Mouse (Mus musculus): ENCODE results near the gene Plppr3. TPM values are rescaled to one million over a fixed set of nuclear protein-coding genes. Genes with fewer than 3 reads are reported as not detected.

Gene Plppr3
- total and polyA plus RNA-seq, 3 experiments = 0.85 to 6.2 TPM; not detected in 1

DNA sequence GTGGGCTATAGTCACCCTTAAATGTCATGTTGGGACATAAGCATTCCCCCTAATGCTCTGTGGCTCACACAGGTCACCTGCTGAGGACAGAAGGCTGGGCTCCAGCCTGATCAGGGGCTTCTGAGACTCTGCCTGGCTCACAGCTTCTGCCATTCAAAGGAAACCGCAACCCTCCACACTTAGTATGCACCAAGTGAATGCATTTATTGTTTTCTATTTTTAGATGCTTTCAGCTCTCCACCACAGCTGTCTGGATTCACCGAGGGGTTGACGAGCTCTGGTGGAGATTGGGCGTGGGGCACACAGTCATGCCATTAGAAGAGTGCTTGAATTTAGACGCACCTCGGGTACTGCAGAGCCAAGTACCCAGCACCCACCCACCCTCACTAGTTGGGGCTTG is 1.1 kb downstream of the Plppr3 start:
- Histone ChIP-seq H3K4me3 (ENCODE audit: control insufficient read depth in 1 of 2, insufficient read depth in 1 of 2, low read depth in 2 of 2, low read length in 2 of 2) (no peak overlapping the region), H3K27me3 (ENCODE audit: control insufficient read depth in 1 of 2, insufficient read depth in 2 of 2, low read length in 2 of 2) (no peaks in the 10 kb centered on the region), H3K27ac (ENCODE audit: control insufficient read depth, low read depth, low read length) (no peak overlapping the region), H3K9ac (ENCODE audit: control insufficient read depth, low read depth, low read length, poor library complexity, severe bottlenecking) (no peak overlapping the region), H3K79me2 (ENCODE audit: control insufficient read depth, insufficient read depth, low read length, poor library complexity) (no peaks in the 10 kb centered on the region), H3K9me3 (replicated peaks; ENCODE audit: insufficient read depth, low read length) (no peaks in the 10 kb centered on the region), H3K4me1 (ENCODE audit: control insufficient read depth in 1 of 2, insufficient read depth in 2 of 2, low read length in 2 of 2) (peaks cover 6 to 16% of the 10 kb centered on the region in 2 experiments; a peak in 3 of 4 replicates), H3K36me3 (ENCODE audit: control insufficient read depth in 1 of 2, insufficient read depth in 2 of 2, low read length in 2 of 2) (peaks cover 0 to 9% of the 10 kb centered on the region in 2 experiments; a peak in 2 of 4 replicates)
- TF ChIP-seq POLR2AphosphoS5 (IDR thresholded peaks at IDR 0.05; ENCODE audit: borderline replicate concordance, low read depth, low read length) (no peak), MAZ (IDR thresholded peaks at IDR 0.05; ENCODE audit: low read depth, low read length) (no peak), E2F4 (IDR thresholded peaks at IDR 0.05; ENCODE audit: borderline replicate concordance, low read depth, low read length) (no peak), POLR2A (IDR thresholded peaks at IDR 0.05; ENCODE audit: control insufficient read depth in 1 of 2, insufficient read depth in 1 of 2, low read depth in 1 of 2, low read length in 2 of 2, poor library complexity in 1 of 2) (no peak), POLR2AphosphoS2 (IDR thresholded peaks at IDR 0.05; ENCODE audit: low read length) (no peak), RAD21 (IDR thresholded peaks at IDR 0.05; ENCODE audit: low read depth, low read length) (no peak), UBTF (IDR thresholded peaks at IDR 0.05; ENCODE audit: borderline replicate concordance, insufficient read depth, low read depth, low read length) (no peak), ZKSCAN1 (IDR thresholded peaks at IDR 0.05; ENCODE audit: low read depth, low read length) (no peak), MEF2A (IDR thresholded peaks at IDR 0.05; ENCODE audit: extremely low read depth, insufficient replicate concordance, low read depth, low read length, poor library complexity, severe bottlenecking) (no peak)
- DNase-seq (ENCODE audit: low read depth, low spot score) = no peak

DNA sequence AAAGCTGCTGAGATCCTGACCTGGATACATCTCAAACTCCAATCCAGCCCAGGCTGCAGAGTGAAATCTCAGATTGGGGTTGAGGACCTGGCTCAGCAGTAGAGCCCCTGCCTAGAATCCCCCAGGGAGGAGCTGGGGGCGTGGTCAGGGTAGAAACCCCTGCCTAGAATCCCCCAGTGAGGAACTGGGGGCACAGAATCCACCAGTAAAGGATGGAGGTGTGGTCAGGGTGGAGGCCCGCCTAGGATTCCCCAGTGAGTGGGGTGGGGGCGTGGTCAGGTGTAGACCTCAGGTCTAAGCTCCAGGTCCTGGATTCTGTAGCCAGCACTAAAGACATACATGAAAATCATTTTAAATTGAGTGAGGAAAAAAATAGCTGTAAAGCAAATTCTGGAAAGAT is 1.6 kb downstream of the Plppr3 start:
- DNase-seq (ENCODE audit: low read depth, low spot score) = no peak
- Histone ChIP-seq H3K27ac (ENCODE audit: control insufficient read depth, low read depth, low read length) (no peak overlapping the region), H3K4me3 (ENCODE audit: control insufficient read depth in 1 of 2, insufficient read depth in 1 of 2, low read depth in 2 of 2, low read length in 2 of 2) (no peak overlapping the region), H3K9me3 (replicated peaks; ENCODE audit: insufficient read depth, low read length) (no peaks in the 10 kb centered on the region), H3K36me3 (ENCODE audit: control insufficient read depth in 1 of 2, insufficient read depth in 2 of 2, low read length in 2 of 2) (peaks cover 0 to 9% of the 10 kb centered on the region in 2 experiments; a peak in 2 of 4 replicates), H3K79me2 (ENCODE audit: control insufficient read depth, insufficient read depth, low read length, poor library complexity) (no peaks in the 10 kb centered on the region), H3K4me1 (ENCODE audit: control insufficient read depth in 1 of 2, insufficient read depth in 2 of 2, low read length in 2 of 2) (peaks cover 6 to 16% of the 10 kb centered on the region in 2 experiments; a peak in 3 of 4 replicates), H3K27me3 (ENCODE audit: control insufficient read depth in 1 of 2, insufficient read depth in 2 of 2, low read length in 2 of 2) (no peaks in the 10 kb centered on the region), H3K9ac (ENCODE audit: control insufficient read depth, low read depth, low read length, poor library complexity, severe bottlenecking) (no peak overlapping the region)
- no peak for TF ChIP-seq TBP (IDR thresholded peaks at IDR 0.05; ENCODE audit: low read depth, low read length)
- no peak for TF ChIP-seq MAFK (IDR thresholded peaks at IDR 0.05; ENCODE audit: borderline replicate concordance, low read depth, low read length)
- no peak for TF ChIP-seq EP300 (IDR thresholded peaks at IDR 0.05; ENCODE audit: low read depth in 1 of 2, low read length in 2 of 2)
- TF ChIP-seq MAZ (IDR thresholded peaks at IDR 0.05; ENCODE audit: low read depth, low read length) = no peak
- no peak for TF ChIP-seq TCF12 (IDR thresholded peaks at IDR 0.05; ENCODE audit: low read depth, low read length)
- TF ChIP-seq ZC3H11A (IDR thresholded peaks at IDR 0.05; ENCODE audit: low read depth, low read length) = no peak
- TF ChIP-seq KAT2A (conservative IDR thresholded peaks at IDR 0.05; ENCODE audit: low read depth, low read length) = no peak
- no peak for TF ChIP-seq CHD2 (IDR thresholded peaks at IDR 0.05; ENCODE audit: low read length)

All from MEL (cell line).